Mouse (Mus musculus) ES-E14 (cell line): ENCODE measurements around the gene Ptprn2. TPM values are rescaled to one million over a fixed set of nuclear protein-coding genes. Genes with fewer than 3 reads are reported as not detected.

ENCODE experiments used
- DNase-seq: peaks from one replicate; pipeline ENCODE4 v3.0.0-alpha.2; 2013; ENCODE audit warnings: low read depth, low spot score
- H3K27ac ChIP-seq: 2 replicates; pipeline ENCODE4 v1.5.1; 2012; ENCODE audit warnings: low read depth, mild to moderate bottlenecking, low read length, moderate library complexity, mixed read lengths; ENCODE audit not compliant: poor library complexity, insufficient read depth, severe bottlenecking
- H3K36me3 ChIP-seq: 2 replicates; pipeline ENCODE4 v1.6.1; 2012; ENCODE audit warnings: mild to moderate bottlenecking, low read length, moderate library complexity, mixed read lengths; ENCODE audit not compliant: control insufficient read depth, poor library complexity, insufficient read depth, severe bottlenecking
- H3K4me1 ChIP-seq, 2 experiments: fragments of 150-350 bp in 1 of 2; sonication (generic) in 1 of 2; 2 replicates each; pipeline ENCODE4 v1.6.1; 2012; ENCODE audit warnings: low read length in 2 of 2, mild to moderate bottlenecking in 1 of 2, mixed read lengths in 1 of 2; ENCODE audit not compliant: control insufficient read depth in 2 of 2, insufficient read depth in 2 of 2, poor library complexity in 1 of 2
- H3K4me3 ChIP-seq, 2 experiments: fragments of 150-350 bp in 1 of 2; sonication (generic) in 1 of 2; 2 replicates each; pipeline ENCODE4 v1.5.1; 2012; ENCODE audit warnings: low read length in 2 of 2, low read depth in 1 of 2, mild to moderate bottlenecking in 1 of 2, mixed read lengths in 1 of 2; ENCODE audit not compliant: insufficient read depth in 1 of 2, poor library complexity in 1 of 2, severe bottlenecking in 1 of 2
- H3K9ac ChIP-seq: 2 replicates; pipeline ENCODE4 v1.6.1; 2012; ENCODE audit warnings: low read depth, mild to moderate bottlenecking, low read length, mixed read lengths; ENCODE audit not compliant: poor library complexity, insufficient read depth, severe bottlenecking
- H3K9me3 ChIP-seq: fragments of 150-350 bp; sonication (generic); 2 replicates; pipeline ENCODE4 v1.6.1; 2012; ENCODE audit warnings: low read depth, mild to moderate bottlenecking, low read length; ENCODE audit not compliant: control insufficient read depth, insufficient read depth
- CHD2 ChIP-seq: IDR thresholded peaks from 2 replicates; pipeline ENCODE4 v1.6.1; 2014; ENCODE audit warnings: mild to moderate bottlenecking, low read depth, low read length, inconsistent platforms
- HCFC1 ChIP-seq: IDR thresholded peaks from 2 replicates; pipeline ENCODE4 v1.6.1; 2012; ENCODE audit warnings: low read length, inconsistent platforms, borderline replicate concordance; ENCODE audit not compliant: insufficient read depth
- MAFK ChIP-seq: IDR thresholded peaks from 2 replicates; pipeline ENCODE4 v1.6.1; 2014; ENCODE audit warnings: mild to moderate bottlenecking, low read depth, low read length, inconsistent platforms; ENCODE audit not compliant: insufficient read depth
- ZC3H11A ChIP-seq: IDR thresholded peaks from 2 replicates; pipeline ENCODE4 v1.6.1; 2012; ENCODE audit warnings: low read depth, mild to moderate bottlenecking, inconsistent platforms, low read length, borderline replicate concordance
- ZNF384 ChIP-seq: IDR thresholded peaks from 2 replicates; pipeline ENCODE4 v1.6.1; 2012; ENCODE audit warnings: low read depth, low read length, inconsistent platforms
- in situ Hi-C, 2 experiments: fragments of 600-800 bp; cut with MboI; formaldehyde crosslinking; loops; one replicate each; pipeline ENCODE4 v1.15.1; 2025; ENCODE audit warnings: low sequenced_read_pairs in 2 of 2, inconsistent platforms in 1 of 2; ENCODE audit not compliant: unreplicated experiment in 2 of 2
- total RNA-seq: library from RNA; depleted of rRNA; stranded (reverse); fragments of 300-350 nt; gene quantifications from 2 replicates; pipeline ENCODE4 v1.2.3, GENCODE M21; 2012

Gene Ptprn2
- total RNA-seq, 1 experiment = 0.40 TPM

DNA sequence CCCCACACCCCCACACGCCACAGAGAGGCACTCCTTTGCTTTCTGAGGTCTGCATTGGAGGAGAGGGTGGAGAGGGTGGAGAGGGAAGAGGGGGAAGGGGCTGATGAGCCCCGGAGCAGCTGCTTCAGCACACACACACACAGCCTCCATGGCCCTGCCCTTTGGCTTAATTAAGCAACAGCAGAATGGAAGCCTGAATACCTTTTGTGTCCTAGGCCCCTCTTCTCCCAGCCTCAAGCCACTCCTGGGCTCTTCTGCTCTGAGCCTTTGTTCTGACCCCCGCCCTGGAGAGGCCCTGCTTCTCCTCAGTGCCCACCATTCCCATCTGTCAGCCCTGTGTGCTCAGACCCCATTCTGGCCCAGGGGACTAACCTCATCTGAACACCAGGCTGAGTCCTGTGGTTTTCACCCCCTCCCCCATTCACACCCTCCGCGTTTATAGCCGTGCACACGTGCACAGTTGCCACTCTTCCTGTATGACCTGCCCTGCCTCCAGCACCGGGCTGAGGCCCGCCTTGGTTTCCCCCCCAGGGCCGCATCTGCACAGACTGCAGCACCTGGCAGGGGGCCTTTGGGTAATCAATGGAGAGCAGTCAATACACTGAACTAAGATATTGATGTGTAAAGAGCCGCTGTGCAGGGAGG lies 687.5 kb downstream of the Ptprn2 start:
- in situ Hi-C loops = no loop called here
- Histone ChIP-seq H3K27ac (no peak overlapping the region), H3K4me3 (no peak overlapping the region), H3K36me3 (no peaks in the 10 kb centered on the region), H3K9ac (no peak overlapping the region), H3K9me3 (no peaks in the 10 kb centered on the region), H3K4me1 (peaks cover 3 to 18% of the 10 kb centered on the region in 2 experiments; a peak in 2 of 4 replicates)
- no peak for DNase-seq
- no peak for TF ChIP-seq CHD2
- TF ChIP-seq MAFK = no peak
- no peak for TF ChIP-seq ZNF384
- no peak for TF ChIP-seq ZC3H11A
- no peak for TF ChIP-seq HCFC1

- no peak for TF ChIP-seq ZNF384
- no peak for DNase-seq
- in situ Hi-C loops = no loop called here
- Histone ChIP-seq H3K4me3 (no peak overlapping the region), H3K9ac (no peak overlapping the region), H3K4me1 (peaks cover 3 to 18% of the 10 kb centered on the region in 2 experiments; a peak in 2 of 4 replicates), H3K36me3 (no peaks in the 10 kb centered on the region), H3K27ac (no peak overlapping the region), H3K9me3 (no peaks in the 10 kb centered on the region)
These were observed 688.7 kb downstream of the Ptprn2 start for GRCm38 (mm10) chr12:117174189-117174588.

DNA sequence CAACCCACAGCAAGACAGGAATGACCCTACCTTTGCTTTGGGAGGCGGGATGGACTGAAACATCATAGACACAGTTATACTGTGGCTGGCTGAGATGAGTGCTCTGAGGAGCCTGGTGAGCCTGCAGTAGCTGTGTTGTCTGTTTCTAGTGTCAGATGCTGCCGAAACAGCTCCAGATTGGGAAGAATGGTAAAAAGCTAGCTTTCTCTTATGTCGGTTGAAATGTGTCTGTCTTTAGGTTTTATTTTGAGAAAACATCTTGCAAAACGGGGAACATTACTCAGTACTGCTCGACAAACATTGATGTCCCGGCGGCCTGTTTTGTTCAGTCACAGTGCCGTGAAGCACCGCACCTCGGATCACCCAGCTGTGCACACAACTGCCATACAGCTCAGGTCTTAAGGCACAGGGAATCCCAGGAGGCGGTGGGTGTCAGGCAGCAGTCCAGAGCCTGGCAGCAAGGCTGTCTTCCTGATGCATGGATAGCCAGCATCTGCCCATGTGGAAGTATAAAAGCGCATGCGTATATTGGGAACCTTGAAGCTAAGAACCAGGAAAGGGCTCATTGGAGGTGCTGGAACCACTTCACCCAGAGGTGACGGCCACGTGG lies 689.7 kb downstream of the Ptprn2 start:
- H3K27ac ChIP-seq = no peak overlapping the region
- in situ Hi-C loops = no loop called here
- peaks cover 3 to 18% of the 10 kb centered on the region in 2 experiments; a peak in 2 of 4 replicates for H3K4me1 ChIP-seq

GRCm38 (mm10) chr12:117176259-117176823 lies 690.8 kb downstream of the Ptprn2 start:
- TF ChIP-seq ZC3H11A (no peak), HCFC1 (no peak), MAFK (no peak), ZNF384 (no peak), CHD2 (no peak)
- DNase-seq = no peak
- Histone ChIP-seq H3K4me3 (no peak overlapping the region), H3K36me3 (no peaks in the 10 kb centered on the region), H3K27ac (no peak overlapping the region), H3K9ac (no peak overlapping the region), H3K9me3 (no peaks in the 10 kb centered on the region), H3K4me1 (peaks cover 3 to 18% of the 10 kb centered on the region in 2 experiments; a peak in 2 of 4 replicates)
- in situ Hi-C loops = no loop called here

More for the DNA sequence above, 689.7 kb downstream of the Ptprn2 start:
- TF ChIP-seq CHD2 (no peak), ZNF384 (no peak), ZC3H11A (no peak), MAFK (no peak), HCFC1 (no peak)
- no peak for DNase-seq
- H3K9me3 ChIP-seq = no peaks in the 10 kb centered on the region
- H3K36me3 ChIP-seq = no peaks in the 10 kb centered on the region
- no peak overlapping the region for H3K4me3 ChIP-seq
- H3K9ac ChIP-seq = no peak overlapping the region
